ENCODE assay signal across 24 mouse cellular contexts in genomic region chr1:76585921-76586320, GRCm38 (mm10).
"Had no signal": no experiment of that assay in that cellular context is flagged by ENCODE, and none has a peak within 500 bp of the region (broad histone marks: within the 10 kb centered on the region; RNA-seq: fewer than 3 reads in every experiment).

No protein-coding gene starts in this region.

- H3K27ac ChIP-seq: embryonic facial prominence, embryonic 10.5 days; embryonic facial prominence, embryonic 12.5 days; embryonic facial prominence, embryonic 13.5 days; embryonic facial prominence, embryonic 15.5 days; forebrain, embryonic 10.5 days; forebrain, embryonic 12.5 days; forebrain, embryonic 13.5 days; forebrain, embryonic 15.5 days; gastrocnemius, adult 2 months; heart, adult 2 months; heart, embryonic 10.5 days had no signal

- H3K27me3 ChIP-seq: embryonic facial prominence, embryonic 12.5 days; embryonic facial prominence, embryonic 13.5 days; embryonic facial prominence, embryonic 15.5 days; forebrain, embryonic 12.5 days; forebrain, embryonic 13.5 days; forebrain, embryonic 15.5 days had no signal

- H3K4me1 ChIP-seq: embryonic facial prominence, embryonic 10.5 days; embryonic facial prominence, embryonic 12.5 days; embryonic facial prominence, embryonic 13.5 days; embryonic facial prominence, embryonic 15.5 days; forebrain, embryonic 10.5 days; forebrain, embryonic 12.5 days; forebrain, embryonic 13.5 days; forebrain, embryonic 15.5 days; heart, embryonic 10.5 days had no signal

- DNase-seq: cerebellum, adult 9-10 months; cerebellum, adult 9-11 months; cerebellum, postnatal 25 days; cerebellum, postnatal 36 days; embryo, embryonic 11 days; forebrain, postnatal 0 days; gastrocnemius, adult 2 months; gastrocnemius, postnatal 10 days; gastrocnemius, postnatal 14 days; gastrocnemius, postnatal 25 days; gastrocnemius, postnatal 36 days; heart, adult 11 months; heart, adult 18-20 months; heart, adult 2 months had no signal

- H3K4me3 ChIP-seq: embryonic facial prominence, embryonic 10.5 days; embryonic facial prominence, embryonic 12.5 days; embryonic facial prominence, embryonic 13.5 days; embryonic facial prominence, embryonic 15.5 days; erythroblast, embryonic 14.5 days; forebrain, embryonic 10.5 days; forebrain, embryonic 12.5 days; forebrain, embryonic 13.5 days; forebrain, embryonic 15.5 days; gastrocnemius, adult 2 months; heart, adult 2 months; heart, embryonic 10.5 days had no signal
